Mouse (Mus musculus) granulocyte monocyte progenitor cell, adult 5-6 weeks (primary cell): ENCODE data around the gene Txndc16. TPM values are rescaled to one million over a fixed set of nuclear protein-coding genes. Genes with fewer than 3 reads are reported as not detected.

Source experiments
- ATAC-seq: replicated peaks from 2 replicates; pipeline ENCODE4 v1.8.0; 2016; ENCODE audit warnings: mild to moderate bottlenecking, moderate TSS enrichment, inconsistent platforms; ENCODE audit not compliant: poor library complexity, severe bottlenecking
- total RNA-seq, 2 experiments: library from RNA; stranded (forward) in 1 of 2; stranded (reverse) in 1 of 2; fragments of 200-712, 200-1000 nt in 1 of 2; fragments of >200 nt in 1 of 2; fragmentation: Nextera tagmentation in 1 of 2; gene quantifications; 2 replicates each; pipeline ENCODE4 v1.2.3; 2014 to 2017

Txndc16 gene
- total RNA-seq, 2 experiments from 2014 or later, result 6.4 to 14.1 TPM

GRCm38 (mm10) chr14:45167366-45167765, 52.8 kb downstream of the Txndc16 start:
- ATAC-seq, result peak; percentile 55

- peak; percentile 95 for ATAC-seq
Observed at GRCm38 (mm10) chr14:45155511-45156173, 64.5 kb downstream of the Txndc16 start.

- ATAC-seq, result no peak
Observed at GRCm38 (mm10) chr14:45153258-45153657, 66.9 kb downstream of the Txndc16 start.

- ATAC-seq, result peak; percentile 94
Observed at GRCm38 (mm10) chr14:45142511-45142910, 77.6 kb downstream of the Txndc16 start.

GRCm38 (mm10) chr14:45140344-45141080, 79.6 kb downstream of the Txndc16 start:
- no peak for ATAC-seq

GRCm38 (mm10) chr14:45135961-45136360, 84.2 kb downstream of the Txndc16 start:
- no peak for ATAC-seq

- no peak for ATAC-seq
Observed at GRCm38 (mm10) chr14:45135560-45135959, 84.6 kb downstream of the Txndc16 start.

GRCm38 (mm10) chr14:45118359-45118758, 101.8 kb downstream of the Txndc16 start:
- no peak for ATAC-seq

- no peak for ATAC-seq
Observed at GRCm38 (mm10) chr14:45102201-45102600, 117.9 kb downstream of the Txndc16 start.

GRCm38 (mm10) chr14:45092327-45092726, 127.8 kb downstream of the Txndc16 start:
- ATAC-seq, result peak; percentile 97

GRCm38 (mm10) chr14:45090011-45090410, 130.1 kb downstream of the Txndc16 start:
- ATAC-seq, result peak; percentile 27

- ATAC-seq, result no peak
Observed at GRCm38 (mm10) chr14:45085651-45086425, 134.3 kb downstream of the Txndc16 start.

GRCm38 (mm10) chr14:45084656-45085280, 135.4 kb downstream of the Txndc16 start:
- peak; percentile 15; the same call in 1 of the 2 replicates for ATAC-seq

GRCm38 (mm10) chr14:45083540-45083939, 136.6 kb downstream of the Txndc16 start:
- no peak for ATAC-seq

Other genes starting within 250 kb of the Txndc16 start
- gene Ptger2, start 232.1 kb downstream of the Txndc16 start, total RNA-seq (2014; fragmentation: Nextera tagmentation), result 5.2 and 5.4 TPM in 2 replicates
- 3.1 and 3.5 TPM in 2 replicates for gene Ptger2, start 232.1 kb downstream of the Txndc16 start, total RNA-seq (2017)
- gene Gpr137c, start 611 bp downstream of the Txndc16 start, total RNA-seq (2014; fragmentation: Nextera tagmentation), result 0.34 and 2.2 TPM in 2 replicates
- gene Gpr137c, start 611 bp downstream of the Txndc16 start, total RNA-seq (2017), result 1.3 and 2.0 TPM in 2 replicates
- 92.0 and 114 TPM in 2 replicates for gene Ero1l, start 98.4 kb upstream of the Txndc16 start, total RNA-seq (2014; fragmentation: Nextera tagmentation)
- 55.0 and 73.0 TPM in 2 replicates for gene Ero1l, start 98.4 kb upstream of the Txndc16 start, total RNA-seq (2017)
- gene Psmc6, start 109.5 kb upstream of the Txndc16 start, total RNA-seq (2014; fragmentation: Nextera tagmentation), result 136 and 145 TPM in 2 replicates
- 221 and 284 TPM in 2 replicates for gene Psmc6, start 109.5 kb upstream of the Txndc16 start, total RNA-seq (2017)
- 26.8 and 30.6 TPM in 2 replicates for gene Styx, start 130.8 kb upstream of the Txndc16 start, total RNA-seq (2014; fragmentation: Nextera tagmentation)
- 13.2 and 16.7 TPM in 2 replicates for gene Styx, start 130.8 kb upstream of the Txndc16 start, total RNA-seq (2017)
- 42.0 and 72.4 TPM in 2 replicates for gene Gnpnat1, start 184.6 kb upstream of the Txndc16 start, total RNA-seq (2014; fragmentation: Nextera tagmentation)
- gene Gnpnat1, start 184.6 kb upstream of the Txndc16 start, total RNA-seq (2017), result 30.2 and 50.2 TPM in 2 replicates